In the genomic region with DNA sequence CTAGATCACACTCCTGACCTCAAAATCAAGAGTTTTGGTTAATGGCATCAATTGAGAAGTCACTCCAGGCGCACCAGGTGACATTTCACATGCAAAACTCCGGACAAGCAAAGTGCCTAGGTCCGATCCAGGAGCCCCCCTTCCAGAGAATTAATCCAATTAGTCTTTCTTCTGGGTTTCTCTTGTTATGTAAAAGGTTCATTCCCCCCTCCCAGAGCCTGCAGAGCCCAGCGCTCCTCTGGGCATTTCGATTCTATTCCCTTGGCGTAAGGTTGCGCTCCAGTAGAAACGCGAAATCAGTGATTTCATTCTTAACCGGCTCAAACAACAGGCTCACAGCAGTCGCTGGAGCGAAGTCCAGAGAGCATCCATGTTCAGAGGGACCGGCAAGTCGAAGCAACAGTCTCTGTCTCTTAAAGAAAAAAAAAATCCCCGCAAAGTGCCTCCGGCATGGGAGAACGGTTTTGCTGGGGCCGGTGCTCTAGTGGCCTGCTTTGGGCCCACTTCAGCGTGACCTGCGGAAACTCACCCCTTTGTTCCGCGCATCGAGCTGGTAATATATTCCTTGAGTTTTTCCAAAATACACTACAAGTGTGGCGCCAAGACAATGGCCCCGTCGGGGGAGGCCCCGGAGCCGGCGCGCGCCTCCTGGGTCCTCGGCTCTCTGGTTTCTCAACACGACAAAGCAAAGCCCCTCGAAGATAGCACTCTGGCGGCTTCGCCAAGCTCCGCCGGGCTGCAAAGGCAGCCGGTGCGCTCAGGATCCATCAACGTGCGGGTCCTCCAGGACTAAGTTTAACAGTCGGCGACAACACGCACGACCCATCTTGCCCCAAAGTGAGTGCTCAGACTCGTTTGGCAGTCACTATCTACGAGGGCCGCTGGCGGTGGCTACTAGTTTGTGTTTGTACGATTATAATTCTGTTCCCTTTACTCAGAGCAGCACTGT, we compare ENCODE assay signal across 8 mouse cellular contexts. TPM values are rescaled to one million over a fixed set of nuclear protein-coding genes. Genes with fewer than 3 reads are reported as not detected.
DNase-seq lines count a peak whose midpoint lies in the region; ATAC-seq and TF ChIP-seq lines count a peak whose summit lies in the region.

No protein-coding gene starts in this region.

- no peak for TF ChIP-seq EP300 in stomach, postnatal 0 days (optimal IDR thresholded peaks at IDR 0.05)

- intact Hi-C loops in left cerebral cortex, postnatal 36 days (cut with DNase I) = no loop called here

- peaks cover 13% of the 10 kb centered on the region; the same call in 1 of the 2 replicates for H3K4me1 ChIP-seq in stomach, embryonic 14.5 days (ENCODE audit: control insufficient read depth, insufficient read depth, low read length)
- H3K4me1 ChIP-seq in stomach, postnatal 0 days (replicated peaks; ENCODE audit: control insufficient read depth, insufficient read depth) = 0 out of 2 replicates have a peak, but pooled peaks cover 2% of the 10 kb centered on the region
- H3K4me1 ChIP-seq in forebrain, embryonic 14.5 days (ENCODE audit: control insufficient read depth, insufficient read depth, low read length) = peaks cover 28% of the 10 kb centered on the region
- H3K4me1 ChIP-seq in stomach, embryonic 15.5 days = peaks cover 42% of the 10 kb centered on the region

- 1% methylated on average over 51 of the region's 51 CpGs for WGBS in stomach, embryonic 14.5 days
- whole genome bisulfite sequencing in stomach, postnatal 0 days = 5% methylated on average over 51 of the region's 51 CpGs
- WGBS in forebrain, embryonic 14.5 days = 4% methylated on average over 51 of the region's 51 CpGs
- WGBS in stomach, embryonic 15.5 days = 4% methylated on average over 51 of the region's 51 CpGs

- peaks cover 70% of the 10 kb centered on the region for H3K27me3 ChIP-seq in stomach, embryonic 14.5 days (ENCODE audit: control insufficient read depth, insufficient read depth, low read length)
- peaks cover 35% of the 10 kb centered on the region for H3K27me3 ChIP-seq in stomach, postnatal 0 days (ENCODE audit: control insufficient read depth, insufficient read depth, low read length)
- H3K27me3 ChIP-seq in forebrain, embryonic 14.5 days (replicated peaks; ENCODE audit: control insufficient read depth, insufficient read depth, low read length) = peaks cover 25% of the 10 kb centered on the region
- H3K27me3 ChIP-seq in stomach, embryonic 15.5 days (replicated peaks) = peaks cover 91% of the 10 kb centered on the region

- H3K36me3 ChIP-seq in stomach, embryonic 14.5 days (ENCODE audit: control insufficient read depth, insufficient read depth, low read length) = no peaks in the 10 kb centered on the region
- no peaks in the 10 kb centered on the region for H3K36me3 ChIP-seq in stomach, postnatal 0 days (ENCODE audit: control insufficient read depth, insufficient read depth, low read length)
- H3K36me3 ChIP-seq in forebrain, embryonic 14.5 days (ENCODE audit: control insufficient read depth, insufficient read depth, low read length) = no peaks in the 10 kb centered on the region
- H3K36me3 ChIP-seq in stomach, embryonic 15.5 days = no peaks in the 10 kb centered on the region

- H3K9me3 ChIP-seq in stomach, embryonic 14.5 days (ENCODE audit: control insufficient read depth, low read depth, low read length) = no peaks in the 10 kb centered on the region
- H3K9me3 ChIP-seq in stomach, postnatal 0 days (ENCODE audit: control insufficient read depth, low read length) = no peaks in the 10 kb centered on the region
- no peaks in the 10 kb centered on the region for H3K9me3 ChIP-seq in forebrain, embryonic 14.5 days (replicated peaks; ENCODE audit: control insufficient read depth, low read length)
- no peaks in the 10 kb centered on the region for H3K9me3 ChIP-seq in stomach, embryonic 15.5 days

- no peak for ATAC-seq in stomach, embryonic 14.5 days (ENCODE audit: insufficient number of reproducible peaks, insufficient read depth, low FRiP score, low read depth)
- no peak for ATAC-seq in stomach, postnatal 0 days (ENCODE audit: low FRiP score, low TSS enrichment)
- ATAC-seq in forebrain, embryonic 14.5 days = no peak
- no peak for ATAC-seq in stomach, embryonic 15.5 days (ENCODE audit: insufficient read depth, low FRiP score, low read depth)

- H3K4me3 ChIP-seq in stomach, embryonic 14.5 days (ENCODE audit: low read depth, low read length) = no peak overlapping the region
- no peak overlapping the region for H3K4me3 ChIP-seq in stomach, postnatal 0 days (ENCODE audit: low read depth, low read length)
- H3K4me3 ChIP-seq in forebrain, embryonic 14.5 days (ENCODE audit: low read depth, low read length) = peak overlapping the region; percentile 43
- 0 out of 2 replicates have a peak overlapping the region, but pooled peaks have one; percentile 6 for H3K4me3 ChIP-seq in stomach, embryonic 15.5 days (replicated peaks)

- H3K27ac ChIP-seq in stomach, embryonic 14.5 days (ENCODE audit: low read length) = no peak overlapping the region
- H3K27ac ChIP-seq in stomach, postnatal 0 days (replicated peaks) = no peak overlapping the region
- H3K27ac ChIP-seq in forebrain, embryonic 14.5 days (ENCODE audit: low read depth, low read length) = no peak overlapping the region
- no peak overlapping the region for H3K27ac ChIP-seq in stomach, embryonic 15.5 days

- TF ChIP-seq CTCF in stomach, postnatal 0 days (IDR thresholded peaks at IDR 0.05; ENCODE audit: low read depth) = no peak

- no peak for DNase-seq in stomach, postnatal 0 days (ENCODE audit: low spot score)
- peak; percentile 59 for DNase-seq in forebrain, embryonic 14.5 days (ENCODE audit: low spot score)
- peak; percentile 33 to 46 for DNase-seq in kidney, postnatal 4 days
- DNase-seq in thymus, postnatal 10 days (ENCODE audit: low spot score in 2 of 2) = no peak
- no peak for DNase-seq in urinary bladder, adult 18-20 months (ENCODE audit: low spot score in 2 of 2)
- no peak for DNase-seq in left cerebral cortex, postnatal 36 days (ENCODE audit: low spot score in 2 of 2)

- no peak overlapping the region for H3K9ac ChIP-seq in stomach, embryonic 14.5 days (replicated peaks; ENCODE audit: low read depth, low read length)
- no peak overlapping the region for H3K9ac ChIP-seq in stomach, postnatal 0 days (ENCODE audit: low read length)
- H3K9ac ChIP-seq in forebrain, embryonic 14.5 days (ENCODE audit: low read length) = peak overlapping the region; percentile 55
- H3K9ac ChIP-seq in stomach, embryonic 15.5 days = no peak overlapping the region

- H3K4me2 ChIP-seq in stomach, embryonic 14.5 days (replicated peaks; ENCODE audit: low read depth, low read length) = peak overlapping the region; percentile 13; the same call in 1 of the 2 replicates
- no peak overlapping the region for H3K4me2 ChIP-seq in stomach, postnatal 0 days (replicated peaks; ENCODE audit: low read depth)
- H3K4me2 ChIP-seq in forebrain, embryonic 14.5 days (ENCODE audit: low read length) = peak overlapping the region; percentile 89
- H3K4me2 ChIP-seq in stomach, embryonic 15.5 days = peak overlapping the region; percentile 34

RNA-seq across cellular contexts. Expression of gene Rfx4, which starts 2.9 kb away (rescaled TPM):
- not detected in 2 replicates for polyA plus RNA-seq in stomach, embryonic 14.5 days (2014; fragmentation: Nextera tagmentation; extraction: Ambion mirVana)
- polyA plus RNA-seq in stomach, postnatal 0 days (2015; fragmentation: Nextera tagmentation; extraction: Ambion mirVana) = not detected in 2 replicates
- polyA plus RNA-seq in forebrain, embryonic 14.5 days (2014; fragmentation: Nextera tagmentation; extraction: Ambion mirVana) = 8.1 and 9.5 TPM in 2 replicates
- polyA plus RNA-seq in stomach, embryonic 15.5 days (2015; fragmentation: Nextera tagmentation; extraction: Ambion mirVana) = 0.04 and 0.08 TPM in 2 replicates
- 10 to 100 TPM in 1 of 2 experiments, 1 to 10 TPM in 1; 9.3 to 11.3 TPM for total RNA-seq in left cerebral cortex, postnatal 36 days (2021)

Comparison
In these comparisons a context has a peak if more than half of its experiments do, and no peak if none do; other contexts are left out.
1. H3K4me3 ChIP-seq: peak in forebrain, embryonic 14.5 days (single experiment) and stomach, embryonic 15.5 days (single experiment); none in stomach, embryonic 14.5 days (single experiment) and stomach, postnatal 0 days (single experiment).
2. DNase-seq: peak in forebrain, embryonic 14.5 days (single experiment) and kidney, postnatal 4 days (2 of 2); none in stomach, postnatal 0 days (single experiment), thymus, postnatal 10 days (0 of 2), urinary bladder, adult 18-20 months (0 of 2) and left cerebral cortex, postnatal 36 days (0 of 2).